In the genomic region with DNA sequence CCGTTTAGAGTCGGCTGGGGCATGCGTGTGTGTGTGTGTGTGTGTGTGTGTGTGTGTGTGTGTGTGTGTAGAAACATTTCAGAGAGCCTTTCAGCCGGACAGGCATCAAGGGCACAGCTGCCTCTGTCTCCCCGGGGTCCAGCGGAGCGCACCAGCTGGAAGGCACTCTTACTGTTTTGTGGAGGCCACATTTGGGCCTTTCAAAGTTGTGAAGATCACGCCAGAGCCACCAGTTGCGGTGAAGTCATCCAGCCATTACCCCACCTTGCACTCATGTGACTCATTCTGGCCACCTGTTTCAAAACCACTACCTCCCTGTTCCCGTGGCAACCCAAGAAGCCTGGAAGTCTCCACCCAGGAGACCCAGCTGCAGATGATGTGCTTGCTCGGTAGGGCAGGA, we compare ENCODE assay signal across 13 mouse cellular contexts. TPM values are rescaled to one million over a fixed set of nuclear protein-coding genes. Genes with fewer than 3 reads are reported as not detected.
DNase-seq lines count a peak whose midpoint lies in the region; ATAC-seq lines count a peak whose summit lies in the region.
"Had no signal": no experiment of that assay in that cellular context is flagged by ENCODE, and none has a peak within 500 bp of the region (broad histone marks: within the 10 kb centered on the region; RNA-seq: fewer than 3 reads in every experiment).

No protein-coding gene starts in this region.

- no peaks in the 10 kb centered on the region for H3K36me3 ChIP-seq in heart, embryonic 16.5 days (ENCODE audit: control insufficient read depth, insufficient read depth)

- intact Hi-C loops in heart, postnatal 10 days (cut with DNase I), result no loop called here

- no peaks in the 10 kb centered on the region for H3K9me3 ChIP-seq in heart, embryonic 16.5 days (replicated peaks; ENCODE audit: control insufficient read depth, low read length)
- H3K9me3 ChIP-seq: neural tube, embryonic 13.5 days had no signal

- 62% methylated on average over 11 of the region's 11 CpGs for WGBS in heart, embryonic 16.5 days

- H3K27me3 ChIP-seq in heart, embryonic 16.5 days (ENCODE audit: control insufficient read depth, insufficient read depth, low read length), result no peaks in the 10 kb centered on the region
- H3K27me3 ChIP-seq: neural tube, embryonic 13.5 days had no signal

- peak overlapping the region; percentile 97 for H3K27ac ChIP-seq in heart, embryonic 16.5 days (ENCODE audit: low read length)
- H3K27ac ChIP-seq: neural tube, embryonic 13.5 days had no signal

- no peak overlapping the region for H3K4me2 ChIP-seq in heart, embryonic 16.5 days (ENCODE audit: low read depth, low read length)
- H3K4me2 ChIP-seq: neural tube, embryonic 13.5 days had no signal

- no peak for ATAC-seq in heart, embryonic 16.5 days (replicated peaks; ENCODE audit: extremely low read depth, insufficient read depth, low FRiP score)

- DNase-seq in heart, postnatal 10 days, result no peak
- DNase-seq in thymus, postnatal 14 days, result peak; percentile 18
- DNase-seq in thymus, postnatal 10 days (ENCODE audit: low spot score in 2 of 2), result no peak
- peak; percentile 76 for DNase-seq in ZHBTc4 (ENCODE audit: low read depth, low spot score)
- no peak for DNase-seq in cerebellum, adult 11-12 months
- no peak for DNase-seq in frontal cortex, postnatal 25 days (ENCODE audit: low spot score in 2 of 2)
- DNase-seq: adrenal gland, postnatal 10 days; kidney, postnatal 10 days; layer of hippocampus, postnatal 36 days; midbrain, embryonic 14.5 days had no signal

- H3K4me3 ChIP-seq in heart, embryonic 16.5 days (ENCODE audit: low read length), result no peak overlapping the region
- H3K4me3 ChIP-seq: neural tube, embryonic 13.5 days had no signal

- peak overlapping the region; percentile 7; the same call in 1 of the 2 replicates for H3K9ac ChIP-seq in heart, embryonic 16.5 days (ENCODE audit: low read length)
- H3K9ac ChIP-seq: neural tube, embryonic 13.5 days had no signal

- peaks cover 79% of the 10 kb centered on the region for H3K4me1 ChIP-seq in heart, embryonic 16.5 days (ENCODE audit: control insufficient read depth, insufficient read depth, low read length)

RNA-seq across cellular contexts. Expression of gene Rcan1, which starts 44.8 kb away (rescaled TPM):
- polyA plus RNA-seq in heart, embryonic 16.5 days (2015; fragmentation: Nextera tagmentation; extraction: Ambion mirVana), result 80.7 and 89.2 TPM in 2 replicates
- 10 to 100 TPM; 87.4 to 90.2 TPM for total RNA-seq in heart, postnatal 10 days (2021)

RNA-seq across cellular contexts. Expression of gene Clic6, which starts 59.7 kb away (rescaled TPM):
- polyA plus RNA-seq in heart, embryonic 16.5 days (2015; fragmentation: Nextera tagmentation; extraction: Ambion mirVana), result 1.9 and 3.4 TPM in 2 replicates
- total RNA-seq in heart, postnatal 10 days (2021), result under 1 TPM; 0.12 to 0.29 TPM
- total RNA-seq: common myeloid progenitor, adult 5-6 weeks had no signal

Comparison
In these comparisons a context has a peak if more than half of its experiments do, and no peak if none do; other contexts are left out.
1. DNase-seq: peak in thymus, postnatal 14 days (single experiment) and ZHBTc4 (single experiment); none in heart, postnatal 10 days (0 of 2), thymus, postnatal 10 days (0 of 2), cerebellum, adult 11-12 months (single experiment) and frontal cortex, postnatal 25 days (0 of 2).